Mouse (Mus musculus) stomach, postnatal 0 days (tissue): ENCODE measurements around the gene Luzp2. TPM values are rescaled to one million over a fixed set of nuclear protein-coding genes. Genes with fewer than 3 reads are reported as not detected.

ENCODE experiments used
- ATAC-seq: fragments of 200-750 bp; cut with Nextera tagmentation; 2 replicates; pipeline ENCODE4 v1.8.0; 2017; ENCODE audit not compliant: low FRiP score, low TSS enrichment
- DNase-seq: peaks from one replicate; pipeline ENCODE4 v3.0.0-alpha.2; 2016; ENCODE audit warnings: low spot score
- H3K27ac ChIP-seq: fragments of 300-500 bp; sonication (generic); replicated peaks from 2 replicates; pipeline ENCODE4 v1.5.1; 2014; ENCODE audit warnings: mild to moderate bottlenecking, control low read depth
- H3K27me3 ChIP-seq: fragments of 300-500 bp; sonication (generic); 2 replicates; pipeline ENCODE4 v1.6.1; 2014; ENCODE audit warnings: low read length; ENCODE audit not compliant: control insufficient read depth, insufficient read depth
- H3K36me3 ChIP-seq: fragments of 300-500 bp; sonication (generic); 2 replicates; pipeline ENCODE4 v1.6.1; 2014; ENCODE audit warnings: low read length, mixed read lengths; ENCODE audit not compliant: control insufficient read depth, insufficient read depth
- H3K4me1 ChIP-seq: fragments of 300-500 bp; sonication (generic); replicated peaks from 2 replicates; pipeline ENCODE4 v1.6.1; 2014; ENCODE audit warnings: antibody characterized with exemption; ENCODE audit not compliant: control insufficient read depth, insufficient read depth
- H3K4me2 ChIP-seq: fragments of 300-500 bp; sonication (generic); replicated peaks from 2 replicates; pipeline ENCODE4 v1.6.1; 2014; ENCODE audit warnings: low read depth, mild to moderate bottlenecking, control low read depth, moderate library complexity
- H3K4me3 ChIP-seq: fragments of 300-500 bp; sonication (generic); 2 replicates; pipeline ENCODE4 v1.5.1; 2014; ENCODE audit warnings: low read depth, low read length, control low read depth
- H3K9ac ChIP-seq: fragments of 300-500 bp; sonication (generic); 2 replicates; pipeline ENCODE4 v1.6.1; 2014; ENCODE audit warnings: mild to moderate bottlenecking, low read length, control low read depth, mixed read lengths
- H3K9me3 ChIP-seq: fragments of 300-500 bp; sonication (generic); 2 replicates; pipeline ENCODE4 v1.6.1; 2016; ENCODE audit warnings: low read length; ENCODE audit not compliant: control insufficient read depth
- CTCF ChIP-seq: IDR thresholded peaks from 2 replicates; pipeline ENCODE4 v1.5.1; 2016; ENCODE audit warnings: antibody characterized with exemption, low read depth, mild to moderate bottlenecking, moderate library complexity
- EP300 ChIP-seq: optimal IDR thresholded peaks from 2 replicates; pipeline ENCODE3; 2016; ENCODE audit warnings: antibody characterized with exemption
- WGBS: fragments of 180-500 bp; shearing (Covaris S2); extraction: QIAGEN DNeasy Blood & Tissue Kit; methylation state at CpG from one replicate; pipeline ENCODE4 v1.1.7; 2014; 5-methylcytosine and 5-hydroxymethylcytosine counted together
- polyA plus RNA-seq: library from polyadenylated mRNA; unstranded; fragments of >200 nt; fragmentation: Nextera tagmentation; extraction: Ambion mirVana; gene quantifications from 2 replicates; pipeline ENCODE4 v1.2.1, GENCODE M21; 2015

The Luzp2 gene
- polyA plus RNA-seq, 1 experiment from 2014 or later, result 0.35 TPM

DNA sequence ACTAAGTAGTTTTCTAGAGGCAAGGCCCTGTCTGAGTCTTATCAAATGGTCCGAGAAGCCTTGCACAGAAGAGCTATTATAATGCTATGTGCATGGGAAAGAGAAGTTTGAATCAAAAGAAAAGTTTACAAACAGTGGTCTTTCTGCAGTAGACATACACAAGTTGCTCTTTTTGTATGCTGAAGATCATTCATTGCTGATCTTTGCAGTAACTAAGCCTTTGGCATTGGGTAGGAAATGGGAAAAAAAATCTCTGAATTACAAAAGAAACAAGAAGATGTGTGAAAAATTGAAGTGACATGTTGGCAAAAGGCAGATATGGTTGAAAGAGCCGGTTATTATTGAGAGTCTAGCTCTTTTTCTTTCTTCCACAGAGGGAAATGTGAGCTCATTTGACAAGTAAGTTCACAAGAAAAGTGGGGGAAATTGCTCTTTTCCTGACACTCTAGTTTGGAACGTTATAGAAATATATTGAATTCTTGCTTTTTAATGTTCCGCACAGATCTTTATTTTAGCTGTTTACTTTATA, 7.6 kb downstream of the Luzp2 start:
- no peaks in the 10 kb centered on the region for H3K27me3 ChIP-seq
- H3K9ac ChIP-seq, result no peak overlapping the region
- DNase-seq, result no peak
- ATAC-seq, result no peak
- TF ChIP-seq CTCF (no peak), EP300 (no peak)
- H3K9me3 ChIP-seq, result no peaks in the 10 kb centered on the region
- H3K36me3 ChIP-seq, result no peaks in the 10 kb centered on the region
- no peaks in the 10 kb centered on the region for H3K4me1 ChIP-seq
- 59% methylated on average over 4 of the region's 4 CpGs for WGBS
- no peak overlapping the region for H3K27ac ChIP-seq
- no peak overlapping the region for H3K4me2 ChIP-seq
- no peak overlapping the region for H3K4me3 ChIP-seq

DNA sequence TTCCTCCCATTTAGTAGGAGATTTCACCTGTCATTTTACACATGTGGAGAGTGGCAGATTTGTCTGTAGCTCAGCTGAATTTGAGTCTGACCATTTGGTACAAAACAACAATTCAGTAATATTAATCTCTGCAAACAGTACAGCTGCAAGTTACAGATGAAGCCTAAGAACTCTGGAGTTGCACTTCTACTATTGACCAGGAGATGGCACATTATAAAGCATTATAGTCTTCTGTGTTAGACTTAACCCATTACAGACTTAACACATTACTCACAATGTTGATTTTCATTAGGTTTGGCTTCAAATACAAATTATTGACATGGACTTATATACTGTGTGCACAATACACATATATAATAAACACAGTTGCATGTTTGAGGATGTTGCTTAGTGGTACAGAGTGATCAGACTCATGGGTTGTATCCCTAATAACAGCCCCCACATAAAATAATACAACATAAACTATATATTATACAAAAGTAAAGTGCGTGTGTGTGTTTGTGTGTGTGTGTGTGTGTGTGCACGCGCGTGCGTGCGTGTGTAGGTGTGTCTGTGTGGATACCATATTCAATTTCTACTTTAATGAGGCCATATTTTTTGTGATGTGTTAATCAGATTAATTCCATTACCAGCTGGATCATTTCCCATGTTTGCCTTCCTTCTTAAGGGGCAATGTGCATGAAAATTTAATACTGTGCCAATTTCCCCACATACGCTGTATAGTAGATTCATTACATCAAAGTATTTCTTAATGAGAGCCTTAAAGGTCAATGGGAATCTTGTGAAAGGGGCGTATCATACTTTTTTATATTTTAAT, 10.8 kb downstream of the Luzp2 start:
- Histone ChIP-seq H3K4me3 (no peak overlapping the region), H3K4me1 (no peaks in the 10 kb centered on the region), H3K27me3 (no peaks in the 10 kb centered on the region), H3K36me3 (no peaks in the 10 kb centered on the region), H3K9ac (no peak overlapping the region), H3K4me2 (no peak overlapping the region), H3K27ac (no peak overlapping the region), H3K9me3 (no peaks in the 10 kb centered on the region)
- no peak for DNase-seq
- 84% methylated on average over 8 of the region's 8 CpGs for WGBS
- TF ChIP-seq CTCF (peak; percentile 70), EP300 (no peak)
- no peak for ATAC-seq

DNA sequence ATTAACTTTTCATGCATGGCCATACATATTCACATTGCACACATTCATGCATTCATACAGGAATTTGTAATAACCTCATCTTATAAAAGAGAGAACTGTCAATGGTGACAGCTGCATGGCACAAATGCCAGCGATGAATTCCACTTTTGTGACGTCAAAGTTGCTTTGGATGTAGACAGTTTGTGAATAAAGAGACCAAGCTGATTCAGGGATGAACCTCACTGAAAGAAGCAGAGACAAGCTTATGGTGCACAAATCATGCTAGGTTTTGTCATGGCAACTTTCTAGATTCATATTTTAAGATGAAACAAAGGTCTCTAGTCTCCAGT, 11.4 kb downstream of the Luzp2 start:
- ATAC-seq (no peak), DNase-seq (no peak)
- H3K27me3 ChIP-seq, result no peaks in the 10 kb centered on the region
- TF ChIP-seq CTCF (no peak), EP300 (no peak)
- no peaks in the 10 kb centered on the region for H3K4me1 ChIP-seq
- no peak overlapping the region for H3K27ac ChIP-seq
- no peak overlapping the region for H3K4me2 ChIP-seq
- H3K9ac ChIP-seq, result no peak overlapping the region
- H3K4me3 ChIP-seq, result no peak overlapping the region
- H3K9me3 ChIP-seq, result no peaks in the 10 kb centered on the region
- WGBS, result 83% methylated on average over 2 of the region's 2 CpGs
- H3K36me3 ChIP-seq, result no peaks in the 10 kb centered on the region

DNA sequence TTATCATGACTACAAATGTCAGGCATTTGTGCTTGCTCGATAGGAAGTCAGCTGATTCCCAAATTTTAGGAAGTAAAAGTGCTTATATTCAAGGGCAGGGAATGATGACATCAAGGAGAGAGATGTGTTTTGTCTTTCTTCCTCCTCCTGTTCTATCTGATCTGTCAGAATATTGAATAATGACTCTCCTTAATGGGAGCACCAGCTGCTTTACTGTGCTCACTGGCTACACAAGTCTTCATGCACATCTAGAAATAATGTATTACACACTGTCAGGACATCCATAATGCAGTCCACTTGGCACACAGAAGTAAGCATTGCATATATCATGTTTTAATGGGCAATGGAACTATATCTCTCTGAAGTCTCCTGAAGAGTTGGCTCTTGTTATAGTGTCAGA, 17.6 kb downstream of the Luzp2 start:
- Histone ChIP-seq H3K4me2 (no peak overlapping the region), H3K36me3 (no peaks in the 10 kb centered on the region), H3K27ac (no peak overlapping the region), H3K4me3 (no peak overlapping the region), H3K4me1 (no peaks in the 10 kb centered on the region), H3K27me3 (no peaks in the 10 kb centered on the region), H3K9me3 (no peaks in the 10 kb centered on the region), H3K9ac (no peak overlapping the region)
- WGBS, result 15% methylated on average over 1 of the region's 1 CpGs
- no peak for TF ChIP-seq CTCF
- no peak for TF ChIP-seq EP300
- ATAC-seq, result no peak
- DNase-seq, result no peak

DNA sequence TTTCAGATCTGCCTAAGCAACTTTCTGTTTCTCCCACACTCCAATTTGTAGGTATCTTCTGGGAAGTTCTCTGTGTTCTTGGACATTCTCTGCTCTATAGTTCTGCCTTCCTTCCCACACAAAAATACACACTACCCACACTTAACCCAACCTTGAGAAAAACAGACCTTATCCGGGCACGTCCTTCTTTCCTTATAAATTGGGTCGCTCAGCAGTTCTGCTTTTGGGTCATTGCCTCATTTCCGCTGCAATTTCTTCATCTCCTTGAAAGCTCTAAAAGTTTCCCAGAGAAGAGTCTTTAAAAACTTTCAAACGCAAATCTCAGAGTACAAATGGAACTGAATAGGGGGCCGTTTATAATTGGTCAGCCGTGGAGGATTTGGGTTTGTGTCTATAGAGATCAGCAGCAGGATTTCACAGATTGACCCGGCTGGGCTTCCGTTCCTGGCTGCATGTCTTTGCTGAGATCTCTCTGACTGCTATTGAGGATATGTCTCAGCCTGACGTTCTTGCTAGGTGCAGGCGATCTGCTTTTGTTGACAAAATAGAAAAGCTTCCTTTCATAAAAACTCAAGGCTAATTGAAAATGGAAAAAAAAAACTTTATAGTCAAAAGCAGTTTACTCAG, 26.0 kb downstream of the Luzp2 start:
- Histone ChIP-seq H3K4me3 (no peak overlapping the region), H3K4me1 (no peaks in the 10 kb centered on the region), H3K27me3 (no peaks in the 10 kb centered on the region), H3K9me3 (no peaks in the 10 kb centered on the region), H3K9ac (no peak overlapping the region), H3K36me3 (no peaks in the 10 kb centered on the region), H3K4me2 (no peak overlapping the region), H3K27ac (no peak overlapping the region)
- TF ChIP-seq CTCF (no peak), EP300 (no peak)
- no peak for DNase-seq
- WGBS, result 68% methylated on average over 11 of the region's 11 CpGs
- ATAC-seq, result no peak
